Mouse (Mus musculus): ENCODE data around the gene Kcnma1. TPM values are rescaled to one million over a fixed set of nuclear protein-coding genes. Genes with fewer than 3 reads are reported as not detected.

Gene Kcnma1
- polyA plus RNA-seq, 1 experiment, result 0.26 TPM

- no peak overlapping the region for H3ac ChIP-seq (ENCODE audit: control insufficient read depth, insufficient read length)
- TF ChIP-seq MYOG (IDR thresholded peaks at IDR 0.05; ENCODE audit: control insufficient read depth in 1 of 3, insufficient read depth in 1 of 3, insufficient read length in 2 of 3, low read depth in 2 of 3) (no peak), E2F4 (IDR thresholded peaks at IDR 0.05; ENCODE audit: insufficient read depth) (no peak), MYOD1 (IDR thresholded peaks at IDR 0.05; ENCODE audit: control insufficient read depth in 1 of 3, insufficient read length in 2 of 3, low read depth in 2 of 3) (no peak), POLR2A (IDR thresholded peaks at IDR 0.05; ENCODE audit: insufficient read length, low read depth) (no peak), MAX (IDR thresholded peaks at IDR 0.05; ENCODE audit: low read depth) (no peak), TCF3 (IDR thresholded peaks at IDR 0.05; ENCODE audit: insufficient read length, low read depth) (no peak), REST (IDR thresholded peaks at IDR 0.05; ENCODE audit: insufficient read depth, insufficient read length) (no peak), USF1 (IDR thresholded peaks at IDR 0.05; ENCODE audit: low read depth) (no peak), SRF (IDR thresholded peaks at IDR 0.05; ENCODE audit: control insufficient read depth, insufficient read length, low read depth) (no peak), TCF12 (IDR thresholded peaks at IDR 0.05; ENCODE audit: insufficient read depth, poor library complexity, severe bottlenecking) (no peak), CEBPB (IDR thresholded peaks at IDR 0.05; ENCODE audit: insufficient read depth, poor library complexity, severe bottlenecking) (no peak), POLR2AphosphoS2 (IDR thresholded peaks at IDR 0.05; ENCODE audit: insufficient read length, low read depth) (no peak)
Measured at GRCm38 (mm10) chr14:23552252-23552974, 461.9 kb downstream of the Kcnma1 start.

GRCm38 (mm10) chr14:23550467-23550866 is 463.8 kb downstream of the Kcnma1 start:
- H3K27me3 ChIP-seq (ENCODE audit: control insufficient read depth, insufficient read depth, insufficient read length), result no peaks in the 10 kb centered on the region
- H3K36me3 ChIP-seq (ENCODE audit: control insufficient read depth, insufficient read depth), result no peaks in the 10 kb centered on the region
- H3K79me2 ChIP-seq (ENCODE audit: control insufficient read depth, insufficient read depth), result no peaks in the 10 kb centered on the region
- TF ChIP-seq TCF3 (IDR thresholded peaks at IDR 0.05; ENCODE audit: insufficient read length, low read depth) (no peak), USF1 (IDR thresholded peaks at IDR 0.05; ENCODE audit: low read depth) (no peak), MYOG (IDR thresholded peaks at IDR 0.05; ENCODE audit: control insufficient read depth in 1 of 3, insufficient read depth in 1 of 3, insufficient read length in 2 of 3, low read depth in 2 of 3) (no peak), POLR2AphosphoS2 (IDR thresholded peaks at IDR 0.05; ENCODE audit: insufficient read length, low read depth) (no peak), SRF (IDR thresholded peaks at IDR 0.05; ENCODE audit: control insufficient read depth, insufficient read length, low read depth) (no peak), REST (IDR thresholded peaks at IDR 0.05; ENCODE audit: insufficient read depth, insufficient read length) (no peak), E2F4 (IDR thresholded peaks at IDR 0.05; ENCODE audit: insufficient read depth) (no peak), MYOD1 (IDR thresholded peaks at IDR 0.05; ENCODE audit: control insufficient read depth in 1 of 3, insufficient read length in 2 of 3, low read depth in 2 of 3) (no peak), TCF12 (IDR thresholded peaks at IDR 0.05; ENCODE audit: insufficient read depth, poor library complexity, severe bottlenecking) (no peak), POLR2A (IDR thresholded peaks at IDR 0.05; ENCODE audit: insufficient read length, low read depth) (no peak), CEBPB (IDR thresholded peaks at IDR 0.05; ENCODE audit: insufficient read depth, poor library complexity, severe bottlenecking) (no peak), MAX (IDR thresholded peaks at IDR 0.05; ENCODE audit: low read depth) (no peak)
- H3K4me2 ChIP-seq (ENCODE audit: low read depth), result no peak overlapping the region
- no peak overlapping the region for H3K4me3 ChIP-seq
- H3ac ChIP-seq (ENCODE audit: control insufficient read depth, insufficient read length), result no peak overlapping the region

More at GRCm38 (mm10) chr14:23552252-23552974, 461.9 kb downstream of the Kcnma1 start:
- Histone ChIP-seq H3K4me2 (ENCODE audit: low read depth) (no peak overlapping the region), H3K4me3 (no peak overlapping the region), H3K27me3 (ENCODE audit: control insufficient read depth, insufficient read depth, insufficient read length) (no peaks in the 10 kb centered on the region), H3K79me2 (ENCODE audit: control insufficient read depth, insufficient read depth) (no peaks in the 10 kb centered on the region), H3K36me3 (ENCODE audit: control insufficient read depth, insufficient read depth) (no peaks in the 10 kb centered on the region)

GRCm38 (mm10) chr14:23542131-23542530 is 472.2 kb downstream of the Kcnma1 start:
- H3ac ChIP-seq (ENCODE audit: control insufficient read depth, insufficient read length), result no peak overlapping the region
- H3K36me3 ChIP-seq (ENCODE audit: control insufficient read depth, insufficient read depth), result no peaks in the 10 kb centered on the region
- no peaks in the 10 kb centered on the region for H3K27me3 ChIP-seq (ENCODE audit: control insufficient read depth, insufficient read depth, insufficient read length)
- no peak overlapping the region for H3K4me2 ChIP-seq (ENCODE audit: low read depth)
- no peaks in the 10 kb centered on the region for H3K79me2 ChIP-seq (ENCODE audit: control insufficient read depth, insufficient read depth)
- TF ChIP-seq SRF (IDR thresholded peaks at IDR 0.05; ENCODE audit: control insufficient read depth, insufficient read length, low read depth) (no peak), TCF12 (IDR thresholded peaks at IDR 0.05; ENCODE audit: insufficient read depth, poor library complexity, severe bottlenecking) (no peak), USF1 (IDR thresholded peaks at IDR 0.05; ENCODE audit: low read depth) (no peak), REST (IDR thresholded peaks at IDR 0.05; ENCODE audit: insufficient read depth, insufficient read length) (no peak), POLR2A (IDR thresholded peaks at IDR 0.05; ENCODE audit: insufficient read length, low read depth) (no peak), CEBPB (IDR thresholded peaks at IDR 0.05; ENCODE audit: insufficient read depth, poor library complexity, severe bottlenecking) (no peak), MAX (IDR thresholded peaks at IDR 0.05; ENCODE audit: low read depth) (no peak), TCF3 (IDR thresholded peaks at IDR 0.05; ENCODE audit: insufficient read length, low read depth) (no peak), MYOD1 (IDR thresholded peaks at IDR 0.05; ENCODE audit: control insufficient read depth in 1 of 3, insufficient read length in 2 of 3, low read depth in 2 of 3) (no peak), MYOG (IDR thresholded peaks at IDR 0.05; ENCODE audit: control insufficient read depth in 1 of 3, insufficient read depth in 1 of 3, insufficient read length in 2 of 3, low read depth in 2 of 3) (no peak), POLR2AphosphoS2 (IDR thresholded peaks at IDR 0.05; ENCODE audit: insufficient read length, low read depth) (no peak), E2F4 (IDR thresholded peaks at IDR 0.05; ENCODE audit: insufficient read depth) (no peak)
- no peak overlapping the region for H3K4me3 ChIP-seq

- no peaks in the 10 kb centered on the region for H3K27me3 ChIP-seq (ENCODE audit: control insufficient read depth, insufficient read depth, insufficient read length)
- no peak overlapping the region for H3K4me2 ChIP-seq (ENCODE audit: low read depth)
- TF ChIP-seq SRF (IDR thresholded peaks at IDR 0.05; ENCODE audit: control insufficient read depth, insufficient read length, low read depth), result no peak
- no peak for TF ChIP-seq USF1 (IDR thresholded peaks at IDR 0.05; ENCODE audit: low read depth)
- no peak for TF ChIP-seq TCF3 (IDR thresholded peaks at IDR 0.05; ENCODE audit: insufficient read length, low read depth)
- TF ChIP-seq E2F4 (IDR thresholded peaks at IDR 0.05; ENCODE audit: insufficient read depth), result no peak
- no peak for TF ChIP-seq MAX (IDR thresholded peaks at IDR 0.05; ENCODE audit: low read depth)
- no peak for TF ChIP-seq POLR2AphosphoS2 (IDR thresholded peaks at IDR 0.05; ENCODE audit: insufficient read length, low read depth)
- TF ChIP-seq REST (IDR thresholded peaks at IDR 0.05; ENCODE audit: insufficient read depth, insufficient read length), result no peak
- TF ChIP-seq POLR2A (IDR thresholded peaks at IDR 0.05; ENCODE audit: insufficient read length, low read depth), result no peak
- no peak for TF ChIP-seq MYOG (IDR thresholded peaks at IDR 0.05; ENCODE audit: control insufficient read depth in 1 of 3, insufficient read depth in 1 of 3, insufficient read length in 2 of 3, low read depth in 2 of 3)
- TF ChIP-seq MYOD1 (IDR thresholded peaks at IDR 0.05; ENCODE audit: control insufficient read depth in 1 of 3, insufficient read length in 2 of 3, low read depth in 2 of 3), result no peak
- no peak for TF ChIP-seq CEBPB (IDR thresholded peaks at IDR 0.05; ENCODE audit: insufficient read depth, poor library complexity, severe bottlenecking)
- TF ChIP-seq TCF12 (IDR thresholded peaks at IDR 0.05; ENCODE audit: insufficient read depth, poor library complexity, severe bottlenecking), result no peak
- H3K36me3 ChIP-seq (ENCODE audit: control insufficient read depth, insufficient read depth), result no peaks in the 10 kb centered on the region
- no peaks in the 10 kb centered on the region for H3K79me2 ChIP-seq (ENCODE audit: control insufficient read depth, insufficient read depth)
- H3K4me3 ChIP-seq, result no peak overlapping the region
- H3ac ChIP-seq (ENCODE audit: control insufficient read depth, insufficient read length), result no peak overlapping the region
Measured at GRCm38 (mm10) chr14:23539621-23540020, 474.7 kb downstream of the Kcnma1 start.
